Mouse (Mus musculus): Measurements from ENCODE around the gene Cfap97d1. TPM values are rescaled to one million over a fixed set of nuclear protein-coding genes. Genes with fewer than 3 reads are reported as not detected.
A peak's percentile ranks its signal among the peaks of the same experiment; 100 is the strongest.

Cfap97d1 gene
- not detected in 2 replicates for polyA plus RNA-seq (2016; fragmentation: Nextera tagmentation; extraction: Ambion mirVana)

GRCm38 (mm10) chr11:101984054-101985025 is at the start of gene Cfap97d1:
TSS of gene Cfap97d1 (plus strand) at chr11:101984279.
- H3K4me1 ChIP-seq, result peaks cover 44% of the 10 kb centered on the region
- H3K27ac ChIP-seq (replicated peaks), result peak within 1 kb of the TSS; percentile 86

DNA sequence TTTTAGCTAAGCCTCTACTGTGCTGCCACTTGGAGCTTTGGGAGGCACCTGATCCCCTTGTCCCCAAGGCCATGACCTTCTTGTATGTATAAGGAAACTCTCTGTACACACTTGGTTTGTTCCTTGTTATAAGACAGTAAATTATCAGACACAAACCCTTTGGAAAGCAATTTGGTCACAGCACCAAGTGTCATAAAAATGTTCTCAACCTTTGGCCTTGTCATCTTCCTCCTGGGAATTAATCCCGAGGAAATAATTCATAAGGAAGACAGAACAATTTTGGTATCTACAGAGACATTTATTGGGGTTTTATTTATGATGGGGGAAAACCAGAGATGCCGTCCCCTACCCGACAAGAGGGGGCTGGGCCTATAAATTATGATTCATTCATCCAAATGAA is 48.3 kb upstream of the Cfap97d1 start:
- H3K9me3 ChIP-seq, result no peaks in the 10 kb centered on the region
- no peak for DNase-seq (ENCODE audit: low spot score)
- peaks cover 38% of the 10 kb centered on the region for H3K4me1 ChIP-seq
- 92% methylated on average over 3 of the region's 3 CpGs for WGBS
- no peaks in the 10 kb centered on the region for H3K36me3 ChIP-seq (replicated peaks)
- no peak overlapping the region for H3K4me3 ChIP-seq
- H3K27ac ChIP-seq (replicated peaks), result no peak overlapping the region
- peaks cover 74% of the 10 kb centered on the region for H3K27me3 ChIP-seq (replicated peaks; ENCODE audit: low read depth, poor library complexity, severe bottlenecking)

More at GRCm38 (mm10) chr11:101984054-101985025, at the start of gene Cfap97d1:
- peaks cover 37% of the 10 kb centered on the region for H3K27me3 ChIP-seq (replicated peaks; ENCODE audit: low read depth, poor library complexity, severe bottlenecking)
- H3K4me3 ChIP-seq, result peak within 1 kb of the TSS; percentile 80
- no peaks in the 10 kb centered on the region for H3K9me3 ChIP-seq
- H3K36me3 ChIP-seq (replicated peaks), result 0 out of 2 replicates have a peak, but pooled peaks cover 6% of the 10 kb centered on the region
- DNase-seq (ENCODE audit: low spot score), result peak; percentile 92
- WGBS, result under 1% methylated on average over 71 of the region's 71 CpGs

DNA sequence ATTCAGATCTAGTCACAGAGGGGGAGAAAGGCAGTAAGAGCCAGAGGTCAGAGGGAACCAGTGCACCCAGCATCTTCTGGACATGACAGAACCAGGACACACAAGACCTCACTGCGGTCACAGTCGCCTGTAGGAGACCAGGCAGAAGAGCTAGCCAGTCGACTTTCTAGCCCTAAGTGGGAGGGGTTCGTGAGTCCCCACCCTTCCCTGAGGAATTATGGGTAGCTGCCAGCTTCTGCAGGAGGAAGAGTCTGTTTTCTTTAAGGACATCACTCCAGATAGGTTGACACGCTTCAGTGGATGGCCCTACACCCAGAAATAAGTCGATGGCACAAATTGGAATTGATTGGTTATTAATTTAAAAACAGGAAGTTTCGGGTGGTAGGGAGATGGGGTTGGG is 47.7 kb upstream of the Cfap97d1 start:
- H3K4me1 ChIP-seq, result peaks cover 45% of the 10 kb centered on the region
- no peaks in the 10 kb centered on the region for H3K9me3 ChIP-seq
- no peak overlapping the region for H3K27ac ChIP-seq (replicated peaks)
- peaks cover 74% of the 10 kb centered on the region for H3K27me3 ChIP-seq (replicated peaks; ENCODE audit: low read depth, poor library complexity, severe bottlenecking)
- peak overlapping the region; percentile 59; the same call in 1 of the 2 replicates for H3K4me3 ChIP-seq
- WGBS, result 26% methylated on average over 7 of the region's 7 CpGs
- DNase-seq (ENCODE audit: low spot score), result no peak
- H3K36me3 ChIP-seq (replicated peaks), result no peaks in the 10 kb centered on the region

GRCm38 (mm10) chr11:101937108-101937507 is 47.0 kb upstream of the Cfap97d1 start:
- peak overlapping the region; percentile 59 for H3K4me3 ChIP-seq
- WGBS, result under 1% methylated on average over 32 of the region's 32 CpGs
- H3K9me3 ChIP-seq, result no peaks in the 10 kb centered on the region
- H3K27ac ChIP-seq (replicated peaks), result peak overlapping the region; percentile 71
- H3K36me3 ChIP-seq (replicated peaks), result no peaks in the 10 kb centered on the region
- H3K4me1 ChIP-seq, result peaks cover 40% of the 10 kb centered on the region
- DNase-seq (ENCODE audit: low spot score), result peak; percentile 58
- H3K27me3 ChIP-seq (replicated peaks; ENCODE audit: low read depth, poor library complexity, severe bottlenecking), result peaks cover 76% of the 10 kb centered on the region

- peaks cover 30% of the 10 kb centered on the region for H3K27me3 ChIP-seq (replicated peaks; ENCODE audit: low read depth, poor library complexity, severe bottlenecking)
- 0 out of 2 replicates have a peak, but pooled peaks cover 2% of the 10 kb centered on the region for H3K9me3 ChIP-seq
- H3K4me1 ChIP-seq, result peaks cover 27% of the 10 kb centered on the region
- WGBS, result 36% methylated on average over 3 of the region's 3 CpGs
- DNase-seq (ENCODE audit: low spot score), result no peak
- no peak overlapping the region for H3K27ac ChIP-seq (replicated peaks)
- H3K36me3 ChIP-seq (replicated peaks), result no peaks in the 10 kb centered on the region
- no peak overlapping the region for H3K4me3 ChIP-seq
Observed at GRCm38 (mm10) chr11:101943055-101943454, 41.0 kb upstream of the Cfap97d1 start.

- Histone ChIP-seq H3K27ac (replicated peaks) (peak overlapping the region; percentile 65), H3K9me3 (0 out of 2 replicates have a peak, but pooled peaks cover 2% of the 10 kb centered on the region), H3K36me3 (replicated peaks) (no peaks in the 10 kb centered on the region), H3K4me3 (no peak overlapping the region), H3K4me1 (peaks cover 16% of the 10 kb centered on the region), H3K27me3 (replicated peaks; ENCODE audit: low read depth, poor library complexity, severe bottlenecking) (peaks cover 27% of the 10 kb centered on the region)
- peak; percentile 69 for DNase-seq (ENCODE audit: low spot score)
- 34% methylated on average over 5 of the region's 5 CpGs for WGBS
Observed at GRCm38 (mm10) chr11:101946525-101946924, 37.6 kb upstream of the Cfap97d1 start.

DNA sequence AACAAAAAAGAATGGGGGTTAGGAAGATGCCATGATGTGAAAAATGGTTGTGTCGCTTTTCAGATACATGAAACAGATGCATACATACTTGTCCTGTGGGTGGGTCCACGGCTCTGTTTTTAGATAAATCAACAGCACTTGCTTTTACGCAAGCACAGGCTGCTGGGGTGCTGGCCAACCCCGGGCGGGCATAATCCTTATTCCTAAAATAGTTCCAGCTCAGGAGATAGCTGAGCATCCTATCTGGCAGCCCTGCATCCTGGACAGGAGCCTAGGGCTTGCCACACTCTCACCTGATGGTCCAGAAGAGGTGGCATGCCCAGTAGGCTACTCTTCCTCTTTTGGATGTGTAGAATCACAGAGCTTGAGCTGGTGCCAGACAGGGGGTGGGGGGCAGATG is 34.1 kb upstream of the Cfap97d1 start:
- no peak for DNase-seq (ENCODE audit: low spot score)
- 87% methylated on average over 5 of the region's 5 CpGs for WGBS
- peaks cover 41% of the 10 kb centered on the region for H3K27me3 ChIP-seq (replicated peaks; ENCODE audit: low read depth, poor library complexity, severe bottlenecking)
- H3K27ac ChIP-seq (replicated peaks), result no peak overlapping the region
- no peak overlapping the region for H3K4me3 ChIP-seq
- peaks cover 36% of the 10 kb centered on the region for H3K4me1 ChIP-seq
- no peaks in the 10 kb centered on the region for H3K36me3 ChIP-seq (replicated peaks)
- no peaks in the 10 kb centered on the region for H3K9me3 ChIP-seq

DNA sequence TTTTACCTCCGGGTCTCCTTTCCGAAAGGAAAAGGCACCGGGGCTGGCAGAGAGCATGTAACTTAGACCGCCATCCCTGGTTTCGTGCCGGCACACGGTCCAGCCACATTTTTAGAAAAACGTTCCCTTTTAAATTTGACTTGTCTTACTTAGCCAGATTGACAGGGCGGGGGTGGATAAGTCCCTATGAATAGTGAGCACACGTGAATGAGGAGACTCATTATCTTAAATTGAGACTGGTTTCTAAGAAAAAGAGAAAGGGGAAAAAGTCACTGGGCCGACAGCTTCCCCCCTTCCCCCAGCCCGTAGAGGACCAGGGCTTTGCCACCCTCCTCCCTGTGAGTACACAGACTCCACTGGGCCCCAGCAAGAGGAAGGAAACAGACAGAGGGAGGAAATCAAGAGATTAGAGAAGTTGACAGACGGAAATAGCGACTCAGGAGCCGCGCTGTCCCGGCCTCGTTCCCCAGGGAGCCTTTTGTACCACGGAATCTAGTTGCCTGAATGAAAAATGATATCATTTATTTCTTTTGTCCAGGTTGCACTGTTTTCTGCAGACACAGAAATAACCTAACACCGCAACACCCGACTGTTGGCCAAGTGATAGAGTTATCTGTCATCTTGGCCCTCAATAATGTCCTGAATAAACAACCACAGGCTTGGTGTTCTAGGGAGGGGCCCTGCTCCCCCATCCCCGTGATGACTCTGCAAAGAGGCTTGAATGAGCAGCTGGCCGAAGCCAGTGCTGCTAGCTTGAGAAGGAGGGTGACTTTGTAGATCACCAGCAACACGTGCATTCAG is 31.3 kb upstream of the Cfap97d1 start:
- Histone ChIP-seq H3K4me3 (peak overlapping the region; percentile 37), H3K36me3 (replicated peaks) (no peaks in the 10 kb centered on the region), H3K27ac (replicated peaks) (peak overlapping the region; percentile 58), H3K9me3 (no peaks in the 10 kb centered on the region), H3K27me3 (replicated peaks; ENCODE audit: low read depth, poor library complexity, severe bottlenecking) (peaks cover 66% of the 10 kb centered on the region), H3K4me1 (peaks cover 30% of the 10 kb centered on the region)
- 27% methylated on average over 24 of the region's 24 CpGs for WGBS
- peak; percentile 49 for DNase-seq (ENCODE audit: low spot score)

DNA sequence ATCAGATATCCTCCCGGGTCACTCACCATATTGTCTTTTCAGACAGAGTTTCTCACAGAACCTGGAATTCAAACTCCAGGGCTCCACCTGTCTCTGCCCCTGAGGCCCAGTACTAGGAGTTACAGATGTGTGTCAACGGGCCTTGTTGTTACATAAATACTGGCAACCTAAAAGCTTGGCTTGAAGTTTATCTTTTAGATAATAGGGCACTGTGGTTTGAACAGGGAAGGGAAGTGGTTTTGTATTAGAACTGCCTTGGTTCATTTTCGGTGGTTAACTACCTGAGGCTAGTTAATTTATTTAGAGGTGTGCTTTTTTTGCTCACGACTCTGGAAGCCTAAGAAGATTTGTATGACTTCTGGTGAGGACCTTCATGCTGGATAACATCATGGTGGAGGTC is 30.6 kb upstream of the Cfap97d1 start:
- H3K4me3 ChIP-seq, result no peak overlapping the region
- no peaks in the 10 kb centered on the region for H3K9me3 ChIP-seq
- DNase-seq (ENCODE audit: low spot score), result no peak
- peaks cover 71% of the 10 kb centered on the region for H3K27me3 ChIP-seq (replicated peaks; ENCODE audit: low read depth, poor library complexity, severe bottlenecking)
- peaks cover 31% of the 10 kb centered on the region for H3K4me1 ChIP-seq
- H3K27ac ChIP-seq (replicated peaks), result no peak overlapping the region
- H3K36me3 ChIP-seq (replicated peaks), result no peaks in the 10 kb centered on the region
- 65% methylated on average over 4 of the region's 4 CpGs for WGBS

DNA sequence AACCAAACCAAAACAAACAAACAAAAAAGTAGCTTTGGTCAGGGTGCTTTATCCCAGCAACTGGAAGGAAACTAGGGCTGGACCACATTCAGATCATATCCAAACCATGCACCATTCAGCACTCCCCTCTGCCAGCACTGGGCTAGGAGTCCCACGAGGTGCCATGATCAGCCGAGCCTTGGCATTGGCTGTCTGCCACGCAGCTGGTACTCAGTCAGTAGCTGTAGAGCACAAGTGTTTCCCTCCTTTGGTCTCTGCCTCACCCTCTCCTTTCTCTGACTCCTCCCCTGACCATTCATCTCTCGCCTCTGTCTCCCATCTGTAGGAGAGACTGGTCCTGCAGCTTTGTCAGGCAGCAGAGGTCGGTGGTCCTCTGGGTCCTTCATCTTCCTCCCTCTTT is 26.6 kb upstream of the Cfap97d1 start:
- Histone ChIP-seq H3K4me1 (peaks cover 28% of the 10 kb centered on the region), H3K27me3 (replicated peaks; ENCODE audit: low read depth, poor library complexity, severe bottlenecking) (peaks cover 86% of the 10 kb centered on the region), H3K36me3 (replicated peaks) (no peaks in the 10 kb centered on the region), H3K27ac (replicated peaks) (no peak overlapping the region), H3K9me3 (no peaks in the 10 kb centered on the region), H3K4me3 (no peak overlapping the region)
- no peak for DNase-seq (ENCODE audit: low spot score)
- 77% methylated on average over 5 of the region's 5 CpGs for WGBS

- H3K27ac ChIP-seq (replicated peaks), result no peak overlapping the region
Observed at GRCm38 (mm10) chr11:101963043-101963442, 21.0 kb upstream of the Cfap97d1 start.

More at GRCm38 (mm10) chr11:101963043-101963442, 21.0 kb upstream of the Cfap97d1 start:
- H3K9me3 ChIP-seq, result no peaks in the 10 kb centered on the region
- 2% methylated on average over 11 of the region's 11 CpGs for WGBS
- H3K27me3 ChIP-seq (replicated peaks; ENCODE audit: low read depth, poor library complexity, severe bottlenecking), result peaks cover 98% of the 10 kb centered on the region
- peak; percentile 40 for DNase-seq (ENCODE audit: low spot score)
- H3K36me3 ChIP-seq (replicated peaks), result no peaks in the 10 kb centered on the region
- H3K4me1 ChIP-seq, result peaks cover 62% of the 10 kb centered on the region
- peak overlapping the region; percentile 63 for H3K4me3 ChIP-seq

Measured in embryonic facial prominence, embryonic 10.5 days (tissue).